Mouse (Mus musculus): ENCODE results near the gene Ubxn1.
A peak's percentile ranks its signal among the peaks of the same experiment; 100 is the strongest.

The Ubxn1 gene

DNA sequence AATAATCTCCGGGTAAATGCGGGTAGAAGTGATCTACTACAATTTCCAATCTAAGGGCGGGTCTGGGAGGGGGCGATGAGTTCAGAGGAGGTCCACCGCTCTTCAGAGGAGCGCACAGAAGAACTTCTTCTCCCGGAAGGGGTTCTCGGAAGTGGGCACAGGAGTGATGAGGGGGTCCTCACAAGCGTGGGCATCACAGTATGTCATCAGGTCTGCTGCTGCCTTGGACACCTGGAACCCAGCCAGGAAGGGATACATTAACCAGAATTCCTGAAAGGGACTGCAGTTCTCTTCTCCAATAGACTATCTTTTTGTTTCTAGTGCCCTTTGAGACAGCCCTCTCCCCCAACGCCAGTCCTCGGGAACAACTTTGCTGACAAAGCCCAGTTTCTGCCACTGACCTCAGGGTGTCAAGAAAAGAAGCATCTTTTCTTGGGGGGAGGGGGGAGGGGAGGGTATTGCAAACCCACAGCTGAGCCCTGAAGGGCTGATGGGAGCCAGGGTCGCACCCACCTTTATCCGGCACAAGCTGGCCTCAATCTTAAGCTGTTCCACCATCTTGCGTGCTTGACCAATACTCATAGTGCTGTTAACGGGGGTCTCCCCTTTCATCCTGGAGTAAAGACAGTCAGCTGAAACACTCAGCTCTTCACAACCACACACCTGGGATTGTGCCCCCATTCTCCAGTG is 33.1 kb upstream of the Ubxn1 start:
- H3K9me3 ChIP-seq (ENCODE audit: low read length): no peaks in the 10 kb centered on the region
- H3K27me3 ChIP-seq (ENCODE audit: insufficient read depth, low read length): no peaks in the 10 kb centered on the region
- H3K4me3 ChIP-seq (replicated peaks; ENCODE audit: low read length): peak overlapping the region; percentile 76
- H3K4me1 ChIP-seq (replicated peaks; ENCODE audit: low read depth, low read length): peaks cover 58% of the 10 kb centered on the region
- no peak for TF ChIP-seq NANOG (IDR thresholded peaks at IDR 0.05; ENCODE audit: borderline replicate concordance, low read length)
- TF ChIP-seq CTCF (conservative IDR thresholded peaks at IDR 0.05; ENCODE audit: low read length): no peak
- no peak for TF ChIP-seq POU5F1 (IDR thresholded peaks at IDR 0.05; ENCODE audit: borderline replicate concordance, low read length)
- H3K36me3 ChIP-seq (ENCODE audit: insufficient read depth, low read length): peaks cover 47% of the 10 kb centered on the region

DNA sequence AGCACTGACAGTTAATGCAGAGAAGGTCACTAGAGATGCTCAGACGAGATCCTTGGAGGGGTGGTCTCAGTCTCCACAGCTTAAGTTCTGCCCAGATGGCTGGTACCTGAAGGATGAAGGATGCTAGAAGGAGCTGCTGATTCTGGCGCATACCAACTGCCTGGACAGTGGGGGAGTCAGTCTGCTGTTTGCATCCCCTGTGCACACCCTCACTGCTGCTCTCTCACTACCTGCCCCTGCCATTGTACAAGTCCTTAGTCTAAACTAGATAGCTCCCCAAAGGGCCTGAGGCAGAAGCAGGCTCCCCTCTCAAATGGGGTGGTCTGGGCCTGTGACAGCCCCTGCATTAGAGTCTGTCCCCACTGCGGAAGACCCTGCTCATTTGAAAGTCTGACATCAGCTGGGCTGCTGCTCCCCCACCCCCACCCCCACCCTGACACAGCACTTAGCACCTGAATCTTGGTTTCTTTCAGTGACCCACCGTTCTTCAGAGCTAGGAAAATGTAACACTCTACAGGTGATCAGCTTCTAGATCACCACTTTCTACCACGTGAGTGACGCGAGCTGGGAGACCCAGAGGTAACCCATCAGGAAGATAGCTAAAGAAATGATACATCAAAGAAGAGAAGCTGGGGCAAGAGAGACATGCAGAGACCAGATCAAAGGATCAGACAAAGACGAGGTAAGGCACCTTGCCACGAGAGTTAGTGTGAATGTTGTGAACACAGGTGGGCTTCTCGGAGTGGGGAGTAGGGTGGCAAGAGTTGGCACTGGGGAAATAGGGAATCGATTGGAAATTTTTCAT is 32.0 kb upstream of the Ubxn1 start, which contains the start of gene Gng3:
Gene Gng3 (minus strand): TSS at position 92 of the 805 bp plus-strand sequence.
- peak within 1 kb of the TSS; percentile 76 for H3K4me3 ChIP-seq (replicated peaks; ENCODE audit: low read length)
- H3K36me3 ChIP-seq (ENCODE audit: insufficient read depth, low read length): peaks cover 46% of the 10 kb centered on the region
- TF ChIP-seq NANOG (IDR thresholded peaks at IDR 0.05; ENCODE audit: borderline replicate concordance, low read length) (no peak), CTCF (conservative IDR thresholded peaks at IDR 0.05; ENCODE audit: low read length) (no peak), POU5F1 (IDR thresholded peaks at IDR 0.05; ENCODE audit: borderline replicate concordance, low read length) (no peak)
- no peaks in the 10 kb centered on the region for H3K9me3 ChIP-seq (ENCODE audit: low read length)
- H3K4me1 ChIP-seq (replicated peaks; ENCODE audit: low read depth, low read length): peaks cover 58% of the 10 kb centered on the region
- no peaks in the 10 kb centered on the region for H3K27me3 ChIP-seq (ENCODE audit: insufficient read depth, low read length)

DNA sequence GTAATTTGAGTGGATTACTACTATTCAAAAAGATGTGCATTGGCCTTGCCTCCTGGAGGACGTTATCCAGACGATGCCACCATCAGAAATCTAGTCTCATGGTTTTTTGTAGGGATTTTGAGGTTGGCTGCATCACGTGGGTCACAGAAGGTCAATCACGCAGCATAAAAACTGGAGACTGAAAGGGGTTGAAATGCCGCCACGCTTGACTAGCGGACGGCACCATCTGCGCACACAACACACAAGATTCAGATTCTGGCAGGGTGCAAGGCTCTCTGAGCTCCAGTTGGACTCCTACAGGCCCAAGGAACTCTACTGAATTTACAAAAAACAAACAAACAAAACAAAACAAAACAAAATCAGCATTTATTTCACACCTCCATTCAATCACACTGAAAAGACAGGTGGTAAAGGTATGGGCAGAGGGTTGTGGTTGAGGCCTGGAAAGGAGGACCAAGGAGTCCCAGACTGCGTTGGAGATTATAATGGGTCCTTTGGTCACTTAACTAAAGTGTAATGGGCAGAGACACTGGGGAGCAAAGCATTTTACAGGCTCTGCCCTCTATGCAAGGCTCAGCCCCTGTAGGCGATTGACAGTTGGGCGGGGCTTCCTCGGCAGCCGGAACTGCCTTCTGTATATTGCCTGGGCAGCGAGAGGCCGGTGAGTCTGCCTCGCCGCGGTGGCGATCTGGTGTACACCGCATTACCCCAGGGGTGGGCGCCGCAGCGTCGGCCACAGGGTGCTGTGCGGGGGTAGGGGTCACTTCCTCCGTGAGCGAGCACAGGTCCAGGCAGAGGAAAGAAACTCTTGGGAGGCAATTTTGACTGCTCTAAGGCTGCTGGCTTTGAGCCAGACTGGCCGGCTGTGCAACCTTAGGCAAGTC is 31.1 kb upstream of the Ubxn1 start:
- no peaks in the 10 kb centered on the region for H3K9me3 ChIP-seq (ENCODE audit: low read length)
- peak overlapping the region; percentile 76 for H3K4me3 ChIP-seq (replicated peaks; ENCODE audit: low read length)
- no peaks in the 10 kb centered on the region for H3K27me3 ChIP-seq (ENCODE audit: insufficient read depth, low read length)
- H3K36me3 ChIP-seq (ENCODE audit: insufficient read depth, low read length): peaks cover 43% of the 10 kb centered on the region
- peaks cover 58% of the 10 kb centered on the region for H3K4me1 ChIP-seq (replicated peaks; ENCODE audit: low read depth, low read length)
- TF ChIP-seq CTCF (conservative IDR thresholded peaks at IDR 0.05; ENCODE audit: low read length) (no peak), POU5F1 (IDR thresholded peaks at IDR 0.05; ENCODE audit: borderline replicate concordance, low read length) (no peak), NANOG (IDR thresholded peaks at IDR 0.05; ENCODE audit: borderline replicate concordance, low read length) (no peak)

DNA sequence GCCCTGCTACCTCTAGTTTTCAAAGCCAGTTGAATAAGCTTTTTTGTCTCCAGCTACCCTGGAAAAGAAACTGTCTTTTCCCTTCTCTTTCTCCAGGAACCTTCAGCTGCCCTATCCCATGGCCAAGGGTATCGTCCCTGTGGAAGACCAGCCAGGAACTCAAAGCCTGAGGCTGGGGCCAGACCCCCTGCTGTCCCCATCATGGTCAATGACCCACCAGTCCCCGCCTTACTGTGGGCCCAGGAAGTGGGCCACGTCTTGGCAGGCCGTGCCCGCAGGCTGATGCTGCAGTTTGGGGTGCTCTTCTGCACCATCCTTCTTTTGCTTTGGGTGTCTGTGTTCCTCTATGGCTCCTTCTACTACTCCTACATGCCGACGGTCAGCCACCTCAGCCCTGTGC is 30.3 kb upstream of the Ubxn1 start:
- TF ChIP-seq CTCF (conservative IDR thresholded peaks at IDR 0.05; ENCODE audit: low read length): no peak
- TF ChIP-seq POU5F1 (IDR thresholded peaks at IDR 0.05; ENCODE audit: borderline replicate concordance, low read length): no peak
- no peak for TF ChIP-seq NANOG (IDR thresholded peaks at IDR 0.05; ENCODE audit: borderline replicate concordance, low read length)
- Histone ChIP-seq H3K9me3 (ENCODE audit: low read length) (no peaks in the 10 kb centered on the region), H3K27me3 (ENCODE audit: insufficient read depth, low read length) (no peaks in the 10 kb centered on the region), H3K36me3 (ENCODE audit: insufficient read depth, low read length) (peaks cover 45% of the 10 kb centered on the region), H3K4me3 (replicated peaks; ENCODE audit: low read length) (peak overlapping the region; percentile 76), H3K4me1 (replicated peaks; ENCODE audit: low read depth, low read length) (peaks cover 49% of the 10 kb centered on the region)

DNA sequence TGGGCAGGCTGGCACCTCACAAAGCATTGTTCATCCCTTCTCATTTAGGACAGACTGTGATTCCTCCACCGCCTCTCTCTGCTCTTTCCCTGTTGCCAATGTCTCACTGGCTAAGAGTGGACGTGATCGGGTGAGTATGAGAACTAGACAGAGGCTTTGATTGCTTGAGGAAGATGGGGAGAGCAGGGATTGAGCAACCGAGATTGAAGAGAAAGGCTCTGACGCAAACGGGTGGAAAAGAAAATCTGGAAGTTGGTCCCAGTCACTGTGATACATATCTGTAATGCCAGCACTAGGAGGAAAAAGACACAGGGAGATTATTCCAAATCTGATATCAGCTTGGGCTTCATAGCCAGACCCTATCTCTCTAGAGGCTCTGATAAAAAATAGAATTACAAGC is 28.3 kb upstream of the Ubxn1 start:
- TF ChIP-seq CTCF (conservative IDR thresholded peaks at IDR 0.05; ENCODE audit: low read length): no peak
- TF ChIP-seq POU5F1 (IDR thresholded peaks at IDR 0.05; ENCODE audit: borderline replicate concordance, low read length): no peak
- TF ChIP-seq NANOG (IDR thresholded peaks at IDR 0.05; ENCODE audit: borderline replicate concordance, low read length): no peak
- Histone ChIP-seq H3K4me3 (replicated peaks; ENCODE audit: low read length) (no peak overlapping the region), H3K4me1 (replicated peaks; ENCODE audit: low read depth, low read length) (peaks cover 52% of the 10 kb centered on the region), H3K9me3 (ENCODE audit: low read length) (no peaks in the 10 kb centered on the region), H3K36me3 (ENCODE audit: insufficient read depth, low read length) (peaks cover 65% of the 10 kb centered on the region), H3K27me3 (ENCODE audit: insufficient read depth, low read length) (no peaks in the 10 kb centered on the region)

DNA sequence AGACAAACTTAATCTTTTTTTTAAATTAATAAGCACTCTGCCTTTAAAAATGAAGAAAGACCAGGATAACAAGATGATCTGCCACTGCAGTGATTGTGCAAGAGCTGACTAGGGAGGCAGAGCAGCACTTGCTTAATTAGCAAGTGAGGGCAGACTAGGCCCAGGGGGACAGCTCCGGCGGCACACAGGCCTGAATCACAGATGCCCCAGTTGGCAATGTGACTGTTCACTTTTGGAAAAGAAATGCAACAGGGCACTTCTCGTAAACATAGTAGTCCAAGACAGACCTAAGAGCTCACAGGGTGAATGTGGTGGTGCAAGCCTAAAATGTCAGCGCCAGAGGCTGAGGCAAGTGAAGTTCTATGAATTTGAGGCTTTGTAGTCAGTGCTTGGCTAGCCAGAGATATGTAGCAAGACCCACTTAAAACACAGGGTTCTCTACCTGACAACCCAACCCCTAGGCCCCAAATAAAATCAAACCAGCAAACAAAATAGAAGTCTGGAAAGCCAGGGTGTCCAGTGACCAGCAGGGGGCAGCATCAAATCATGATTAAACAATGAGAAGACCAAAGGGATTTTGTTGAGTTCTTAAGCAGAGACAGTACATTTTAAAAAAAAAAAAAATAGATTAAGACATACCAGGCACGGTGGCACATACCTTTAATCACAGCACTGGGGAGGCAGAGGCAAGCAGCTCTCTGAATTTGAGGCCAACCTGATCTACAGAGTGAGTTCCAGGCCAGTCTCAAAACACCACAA is 26.7 kb upstream of the Ubxn1 start:
- no peaks in the 10 kb centered on the region for H3K27me3 ChIP-seq (ENCODE audit: insufficient read depth, low read length)
- H3K9me3 ChIP-seq (ENCODE audit: low read length): no peaks in the 10 kb centered on the region
- H3K36me3 ChIP-seq (ENCODE audit: insufficient read depth, low read length): peaks cover 73% of the 10 kb centered on the region
- TF ChIP-seq NANOG (IDR thresholded peaks at IDR 0.05; ENCODE audit: borderline replicate concordance, low read length): no peak
- peak; percentile 93 for TF ChIP-seq CTCF (conservative IDR thresholded peaks at IDR 0.05; ENCODE audit: low read length)
- H3K4me3 ChIP-seq (replicated peaks; ENCODE audit: low read length): no peak overlapping the region
- H3K4me1 ChIP-seq (replicated peaks; ENCODE audit: low read depth, low read length): peaks cover 52% of the 10 kb centered on the region

DNA sequence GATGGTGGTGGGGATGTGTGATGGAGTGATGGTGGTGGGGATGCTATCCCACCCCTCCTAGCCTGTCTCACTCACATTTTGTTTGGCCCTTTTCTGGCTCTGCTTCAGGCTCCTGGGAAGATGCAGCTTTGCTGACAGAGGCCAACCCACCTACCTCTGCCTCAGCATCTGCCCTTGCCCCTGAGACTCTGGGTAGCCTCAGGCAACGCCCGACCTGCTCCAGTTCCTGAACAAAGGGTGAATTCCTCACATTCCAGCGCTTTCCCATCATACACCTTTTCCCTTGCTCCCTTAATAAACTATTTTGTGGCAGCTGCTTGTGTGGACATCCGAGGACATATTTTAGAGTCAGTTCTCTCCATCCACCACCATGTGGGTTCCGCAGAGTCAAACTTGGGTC is 22.9 kb upstream of the Ubxn1 start:
- TF ChIP-seq POU5F1 (IDR thresholded peaks at IDR 0.05; ENCODE audit: borderline replicate concordance, low read length): no peak
- no peak for TF ChIP-seq CTCF (conservative IDR thresholded peaks at IDR 0.05; ENCODE audit: low read length)
- no peak for TF ChIP-seq NANOG (IDR thresholded peaks at IDR 0.05; ENCODE audit: borderline replicate concordance, low read length)
- Histone ChIP-seq H3K4me3 (replicated peaks; ENCODE audit: low read length) (no peak overlapping the region), H3K9me3 (ENCODE audit: low read length) (no peaks in the 10 kb centered on the region), H3K36me3 (ENCODE audit: insufficient read depth, low read length) (peaks cover 51% of the 10 kb centered on the region), H3K27me3 (ENCODE audit: insufficient read depth, low read length) (no peaks in the 10 kb centered on the region), H3K4me1 (replicated peaks; ENCODE audit: low read depth, low read length) (peaks cover 61% of the 10 kb centered on the region)
